Mouse (Mus musculus): ENCODE data around the gene Rgs7bp. TPM values are rescaled to one million over a fixed set of nuclear protein-coding genes. Genes with fewer than 3 reads are reported as not detected.

Gene Rgs7bp
- 12.0 and 12.7 TPM in 2 replicates for polyA plus RNA-seq (2015; fragmentation: Nextera tagmentation; extraction: Ambion mirVana)

DNA sequence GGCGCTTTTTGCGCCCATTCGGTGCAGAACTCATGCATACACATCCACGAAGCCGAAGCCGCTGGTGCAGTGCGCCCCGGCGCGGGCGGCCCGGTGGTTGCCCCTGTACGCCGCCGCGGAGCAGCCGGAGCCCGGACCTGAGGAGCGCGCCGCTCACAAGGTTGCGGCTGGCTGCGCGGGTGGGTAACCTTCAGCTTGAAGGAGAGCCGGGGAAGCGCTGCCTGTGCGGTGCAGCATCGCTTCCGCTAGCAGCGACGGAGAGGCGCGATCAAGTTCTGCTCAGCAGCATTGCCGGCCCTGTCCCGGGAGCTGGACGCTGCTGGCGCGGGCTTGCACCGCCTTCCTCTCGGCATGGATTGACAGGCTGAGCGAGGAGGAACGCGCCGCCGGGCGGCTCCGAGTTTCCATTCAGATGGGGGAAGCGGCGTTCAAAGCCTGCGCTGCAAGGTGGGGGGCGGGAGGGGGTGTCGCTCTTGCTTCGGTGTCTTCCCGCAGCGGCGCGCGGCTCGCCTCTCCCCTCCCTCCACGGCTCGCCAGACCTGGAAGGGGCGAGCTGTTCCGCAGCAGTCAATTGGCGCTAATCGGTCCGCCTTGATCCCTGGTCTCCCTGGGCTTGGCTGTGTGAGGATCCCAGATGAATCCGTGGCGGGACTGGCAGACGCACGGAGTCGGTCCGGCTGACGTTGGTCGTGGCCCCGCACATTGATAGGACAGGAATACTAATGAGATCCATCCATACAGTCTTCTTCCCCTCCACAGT lies at the start of gene Rgs7bp:
Gene Rgs7bp, minus strand, starts transcription at position 750 of the 760 bp plus-strand sequence.
- Histone ChIP-seq H3K27ac (replicated peaks) (peak within 1 kb of the TSS; percentile 92), H3K4me2 (peak within 1 kb of the TSS; percentile 74), H3K36me3 (no peaks in the 10 kb centered on the region), H3K9me3 (replicated peaks) (no peaks in the 10 kb centered on the region), H3K4me3 (replicated peaks) (peak within 1 kb of the TSS; percentile 75), H3K9ac (replicated peaks) (peak within 1 kb of the TSS; percentile 81), H3K27me3 (replicated peaks) (0 out of 2 replicates have a peak, but pooled peaks cover 4% of the 10 kb centered on the region), H3K4me1 (peaks cover 26% of the 10 kb centered on the region)
- under 1% methylated on average over 75 of the region's 75 CpGs for WGBS
- peak; percentile 88 for ATAC-seq (ENCODE audit: low FRiP score)

DNA sequence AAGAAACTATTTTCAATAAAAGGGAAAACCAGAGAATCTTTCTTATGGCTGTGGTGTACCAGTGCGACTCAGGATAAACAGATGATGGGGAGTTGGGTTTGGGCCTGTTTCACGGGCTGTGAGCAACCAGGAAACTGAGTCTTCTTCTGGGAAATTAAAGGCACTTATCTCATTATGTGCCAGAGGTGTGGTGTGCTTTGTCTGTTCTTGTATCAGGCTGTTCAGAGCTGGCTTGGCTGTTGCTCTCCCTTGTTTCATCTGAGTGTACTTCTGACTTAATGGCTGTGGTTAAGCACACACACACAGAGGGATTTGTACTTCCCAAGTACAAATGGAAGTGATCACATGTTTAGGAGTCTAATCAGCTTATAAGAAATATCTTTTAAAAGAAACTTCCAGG lies 49.7 kb upstream of the Rgs7bp start:
- no peak overlapping the region for H3K4me2 ChIP-seq
- H3K36me3 ChIP-seq, result no peaks in the 10 kb centered on the region
- no peaks in the 10 kb centered on the region for H3K9me3 ChIP-seq (replicated peaks)
- H3K4me3 ChIP-seq (replicated peaks), result no peak overlapping the region
- H3K9ac ChIP-seq (replicated peaks), result no peak overlapping the region
- ATAC-seq (ENCODE audit: low FRiP score), result no peak
- 88% methylated on average over 2 of the region's 2 CpGs for whole genome bisulfite sequencing
- H3K27me3 ChIP-seq (replicated peaks), result no peaks in the 10 kb centered on the region
- no peaks in the 10 kb centered on the region for H3K4me1 ChIP-seq
- no peak overlapping the region for H3K27ac ChIP-seq (replicated peaks)

DNA sequence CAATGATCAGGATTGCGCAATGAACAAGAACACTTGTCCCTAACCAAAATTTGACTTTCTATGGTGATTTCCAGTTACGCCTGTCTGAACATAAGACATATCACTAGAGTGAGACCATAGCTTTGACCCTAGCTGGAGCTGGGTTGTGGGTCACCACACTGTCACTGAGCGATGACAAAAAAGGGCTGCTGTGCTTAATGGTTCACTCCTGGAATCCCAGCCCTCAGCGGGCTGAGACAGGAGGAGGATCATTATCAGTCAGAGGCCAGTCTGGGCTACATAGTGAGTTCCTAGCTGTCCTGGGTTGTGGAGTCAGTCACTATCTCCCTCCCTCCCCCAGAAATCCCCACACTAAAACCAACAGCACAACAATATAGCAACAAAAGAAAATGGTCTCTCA lies 46.0 kb upstream of the Rgs7bp start:
- 78% methylated on average over 4 of the region's 4 CpGs for WGBS
- H3K27ac ChIP-seq (replicated peaks), result no peak overlapping the region
- H3K27me3 ChIP-seq (replicated peaks), result no peaks in the 10 kb centered on the region
- no peak overlapping the region for H3K9ac ChIP-seq (replicated peaks)
- no peak overlapping the region for H3K4me2 ChIP-seq
- no peak overlapping the region for H3K4me3 ChIP-seq (replicated peaks)
- no peaks in the 10 kb centered on the region for H3K9me3 ChIP-seq (replicated peaks)
- no peaks in the 10 kb centered on the region for H3K4me1 ChIP-seq
- no peak for ATAC-seq (ENCODE audit: low FRiP score)
- H3K36me3 ChIP-seq, result no peaks in the 10 kb centered on the region

DNA sequence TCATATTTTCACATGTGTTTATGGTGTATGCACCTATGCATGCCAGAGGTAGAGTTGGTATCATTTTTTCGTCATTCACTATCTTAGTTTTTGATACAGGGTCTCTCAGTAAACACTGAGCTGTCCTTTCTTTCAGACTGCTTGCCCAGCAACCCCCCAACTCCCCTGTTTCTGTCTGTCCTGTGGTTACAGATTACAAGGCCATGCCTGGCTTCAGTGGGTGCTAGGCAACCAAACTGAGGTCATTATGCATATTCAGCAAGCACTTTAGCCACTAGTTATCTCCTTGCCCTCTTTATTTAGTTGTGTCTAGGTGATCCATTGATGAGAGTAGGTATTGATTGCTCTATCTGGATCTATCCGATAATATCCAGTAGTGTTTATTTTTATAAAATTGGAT lies 41.6 kb upstream of the Rgs7bp start:
- Histone ChIP-seq H3K4me1 (no peaks in the 10 kb centered on the region), H3K27ac (replicated peaks) (no peak overlapping the region), H3K9ac (replicated peaks) (no peak overlapping the region), H3K4me3 (replicated peaks) (no peak overlapping the region), H3K9me3 (replicated peaks) (no peaks in the 10 kb centered on the region), H3K27me3 (replicated peaks) (no peaks in the 10 kb centered on the region), H3K36me3 (no peaks in the 10 kb centered on the region), H3K4me2 (no peak overlapping the region)
- 88% methylated on average over 2 of the region's 2 CpGs for WGBS
- no peak for ATAC-seq (ENCODE audit: low FRiP score)

DNA sequence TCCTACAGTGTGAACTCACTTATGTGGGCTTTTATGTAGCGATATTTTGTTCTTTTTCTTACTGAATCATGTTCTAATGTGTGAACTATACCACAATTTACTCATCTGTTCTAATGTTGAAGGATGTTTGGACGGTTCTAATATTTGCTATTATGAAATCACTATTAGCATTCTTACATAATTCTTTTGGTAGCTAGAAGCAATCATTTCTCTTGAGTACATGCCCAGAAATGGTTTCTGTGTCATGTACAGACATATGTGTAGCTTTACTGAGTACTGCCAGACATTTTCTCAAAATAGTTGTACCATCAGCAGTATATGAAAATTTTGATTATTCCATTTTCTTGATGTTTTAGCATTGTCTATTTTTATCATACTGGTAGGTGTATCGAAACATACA lies 34.5 kb upstream of the Rgs7bp start:
- no peaks in the 10 kb centered on the region for H3K27me3 ChIP-seq (replicated peaks)
- H3K4me2 ChIP-seq, result no peak overlapping the region
- H3K9me3 ChIP-seq (replicated peaks), result no peaks in the 10 kb centered on the region
- no peak overlapping the region for H3K9ac ChIP-seq (replicated peaks)
- no peak overlapping the region for H3K27ac ChIP-seq (replicated peaks)
- no peaks in the 10 kb centered on the region for H3K36me3 ChIP-seq
- no peak overlapping the region for H3K4me3 ChIP-seq (replicated peaks)
- no peak for ATAC-seq (ENCODE audit: low FRiP score)
- no peaks in the 10 kb centered on the region for H3K4me1 ChIP-seq
- 91% methylated on average over 3 of the region's 3 CpGs for WGBS

DNA sequence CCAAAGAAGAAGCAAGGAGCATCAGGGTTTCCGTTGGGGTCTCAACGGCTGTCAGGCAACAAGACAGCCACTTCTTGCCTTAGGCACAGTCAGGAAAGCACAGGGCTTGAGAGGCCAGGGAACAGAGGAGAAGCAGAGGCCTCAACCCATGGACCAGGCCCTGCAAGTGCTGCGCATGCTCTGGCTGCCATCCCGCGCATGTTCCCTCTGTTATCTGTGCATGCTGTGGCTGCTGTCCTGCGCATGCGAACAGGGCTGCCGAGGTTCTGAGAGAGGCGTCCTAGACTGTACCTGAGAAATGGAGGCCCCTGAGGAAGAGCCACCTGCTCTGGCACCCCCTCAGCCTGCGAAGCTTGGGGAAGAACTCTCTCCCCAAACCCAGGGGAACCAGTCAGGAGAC lies 27.1 kb upstream of the Rgs7bp start, which contains the start of gene 4933425L06Rik:
Gene 4933425L06Rik, plus strand, starts transcription at position 261 of the 400 bp plus-strand sequence.
- no peaks in the 10 kb centered on the region for H3K27me3 ChIP-seq (replicated peaks)
- H3K9ac ChIP-seq (replicated peaks), result no peak within 1 kb of the TSS
- no peak within 1 kb of the TSS for H3K27ac ChIP-seq (replicated peaks)
- H3K4me3 ChIP-seq (replicated peaks), result no peak within 1 kb of the TSS
- no peaks in the 10 kb centered on the region for H3K9me3 ChIP-seq (replicated peaks)
- WGBS, result 95% methylated on average over 10 of the region's 10 CpGs
- H3K4me2 ChIP-seq, result no peak within 1 kb of the TSS
- H3K36me3 ChIP-seq, result no peaks in the 10 kb centered on the region
- ATAC-seq (ENCODE audit: low FRiP score), result no peak
- no peaks in the 10 kb centered on the region for H3K4me1 ChIP-seq

DNA sequence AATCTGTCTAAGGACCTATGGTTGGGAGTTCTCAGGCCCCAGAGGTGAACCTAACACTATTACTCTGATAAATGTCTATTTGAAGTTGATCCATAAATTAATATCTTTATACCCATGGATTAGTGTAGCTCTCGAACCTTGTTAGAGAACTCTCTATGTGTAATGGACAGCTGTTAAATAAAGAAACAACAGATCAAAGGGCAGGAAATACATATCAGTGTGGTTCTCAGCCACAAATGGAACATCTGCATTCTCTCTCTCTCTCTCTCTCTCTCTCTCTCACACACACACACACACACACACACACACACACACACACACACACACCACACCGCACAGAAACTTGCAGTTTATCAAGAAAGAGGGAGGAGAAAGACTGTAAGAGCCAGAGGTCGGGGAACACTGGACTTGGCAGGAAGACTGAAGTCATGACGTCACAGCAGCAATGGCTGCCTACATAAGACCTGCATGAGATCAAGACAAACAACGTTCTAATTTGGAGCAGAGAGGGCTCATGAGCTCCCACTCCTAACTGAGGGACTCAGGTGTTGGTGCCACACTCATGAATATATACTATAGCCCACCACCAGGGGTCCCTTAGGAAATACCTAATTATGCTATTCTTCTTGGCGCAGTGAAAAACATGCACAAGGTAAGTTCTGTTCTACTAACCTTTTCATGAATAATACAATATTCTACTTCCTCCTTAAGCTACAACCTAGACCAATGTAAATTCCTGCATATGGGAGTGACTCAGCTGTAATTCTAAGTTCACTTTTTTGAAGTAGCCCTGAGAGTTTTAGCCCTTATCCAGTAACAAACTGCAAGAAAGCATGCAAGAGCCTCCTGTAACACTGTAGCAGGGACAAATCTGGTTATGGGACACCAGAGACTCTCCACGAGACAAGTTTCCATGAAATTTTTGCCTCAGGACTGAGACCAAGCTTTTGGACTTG lies 12.4 kb upstream of the Rgs7bp start:
- H3K9ac ChIP-seq (replicated peaks), result no peak overlapping the region
- no peak overlapping the region for H3K4me2 ChIP-seq
- H3K36me3 ChIP-seq, result no peaks in the 10 kb centered on the region
- no peaks in the 10 kb centered on the region for H3K27me3 ChIP-seq (replicated peaks)
- no peak overlapping the region for H3K4me3 ChIP-seq (replicated peaks)
- H3K27ac ChIP-seq (replicated peaks), result no peak overlapping the region
- no peak for ATAC-seq (ENCODE audit: low FRiP score)
- no peaks in the 10 kb centered on the region for H3K4me1 ChIP-seq
- 76% methylated on average over 7 of the region's 7 CpGs for WGBS
- no peaks in the 10 kb centered on the region for H3K9me3 ChIP-seq (replicated peaks)

DNA sequence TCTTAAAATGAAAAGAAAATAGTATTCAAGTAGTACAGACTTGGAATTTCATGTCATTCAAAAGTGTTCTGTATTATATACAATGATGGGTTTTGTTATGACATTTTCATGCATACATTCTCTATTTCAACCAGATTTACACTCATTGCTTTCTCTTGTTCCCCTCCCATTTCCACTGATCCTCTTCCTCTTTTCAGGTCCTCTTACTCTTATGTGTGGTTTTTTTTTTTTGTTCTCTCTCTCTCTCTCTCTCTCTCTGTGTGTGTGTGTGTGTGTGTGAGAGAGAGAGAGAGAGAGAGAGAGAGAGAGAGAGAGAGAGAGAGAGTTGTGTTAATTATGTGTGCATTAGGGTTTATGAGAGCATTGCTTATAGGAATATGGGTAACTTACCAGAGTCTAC lies 11.4 kb upstream of the Rgs7bp start:
- H3K4me2 ChIP-seq, result no peak overlapping the region
- H3K9me3 ChIP-seq (replicated peaks), result no peaks in the 10 kb centered on the region
- H3K4me1 ChIP-seq, result no peaks in the 10 kb centered on the region
- H3K4me3 ChIP-seq (replicated peaks), result no peak overlapping the region
- no peaks in the 10 kb centered on the region for H3K36me3 ChIP-seq
- H3K9ac ChIP-seq (replicated peaks), result no peak overlapping the region
- ATAC-seq (ENCODE audit: low FRiP score), result no peak
- no peak overlapping the region for H3K27ac ChIP-seq (replicated peaks)
- H3K27me3 ChIP-seq (replicated peaks), result no peaks in the 10 kb centered on the region

DNA sequence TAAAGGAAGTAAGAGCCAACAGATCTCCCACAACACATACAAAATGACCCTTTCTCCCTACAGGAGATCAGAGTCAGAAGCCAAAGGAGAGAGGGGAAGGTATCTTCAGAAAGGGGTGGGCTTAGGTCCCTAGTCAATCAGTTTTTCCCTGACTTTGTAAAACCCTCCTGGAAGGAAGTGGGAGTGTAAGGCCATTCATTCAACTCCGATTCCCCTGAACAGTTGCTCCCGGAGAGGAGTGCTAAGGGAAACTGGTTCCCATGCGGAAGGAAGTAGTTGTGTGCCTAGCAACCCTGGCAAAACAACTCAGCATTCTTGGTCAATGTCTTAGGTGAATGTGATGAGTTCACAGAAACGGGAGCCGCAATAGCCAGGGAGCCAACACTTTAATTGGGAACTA lies 644 bp upstream of the Rgs7bp start:
- Histone ChIP-seq H3K27me3 (replicated peaks) (0 out of 2 replicates have a peak, but pooled peaks cover 4% of the 10 kb centered on the region), H3K9me3 (replicated peaks) (no peaks in the 10 kb centered on the region), H3K4me2 (peak overlapping the region; percentile 74), H3K27ac (replicated peaks) (peak overlapping the region; percentile 92), H3K4me1 (peaks cover 23% of the 10 kb centered on the region), H3K4me3 (replicated peaks) (peak overlapping the region; percentile 75), H3K36me3 (no peaks in the 10 kb centered on the region), H3K9ac (replicated peaks) (no peak overlapping the region)
- ATAC-seq (ENCODE audit: low FRiP score), result no peak
- WGBS, result 17% methylated on average over 5 of the region's 5 CpGs

DNA sequence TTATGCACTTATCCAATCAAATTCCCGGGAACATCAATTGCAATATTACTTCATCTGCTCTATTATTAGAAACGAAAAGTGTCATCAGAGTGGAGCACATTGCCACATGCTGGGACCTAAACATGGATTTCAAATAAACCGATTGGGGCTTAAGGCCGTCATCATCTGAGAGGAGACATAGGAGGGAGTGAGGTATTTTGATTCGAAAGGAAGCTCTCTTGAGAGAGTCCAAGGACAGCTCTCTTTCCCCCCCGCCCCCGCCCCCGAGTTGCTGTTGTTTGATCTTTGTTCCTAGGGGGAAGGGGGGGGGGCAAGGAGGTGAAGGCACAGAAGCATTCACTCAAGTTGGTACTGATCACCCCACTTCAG lies 195 bp upstream of the Rgs7bp start:
- H3K9ac ChIP-seq (replicated peaks), result peak overlapping the region; percentile 81
- 0% methylated on average over 8 of the region's 8 CpGs for WGBS
- H3K36me3 ChIP-seq, result no peaks in the 10 kb centered on the region
- ATAC-seq (ENCODE audit: low FRiP score), result peak; percentile 14
- H3K27ac ChIP-seq (replicated peaks), result peak overlapping the region; percentile 92
- 0 out of 2 replicates have a peak, but pooled peaks cover 4% of the 10 kb centered on the region for H3K27me3 ChIP-seq (replicated peaks)
- H3K4me3 ChIP-seq (replicated peaks), result peak overlapping the region; percentile 75
- H3K4me1 ChIP-seq, result peaks cover 23% of the 10 kb centered on the region
- H3K9me3 ChIP-seq (replicated peaks), result no peaks in the 10 kb centered on the region
- H3K4me2 ChIP-seq, result peak overlapping the region; percentile 74

DNA sequence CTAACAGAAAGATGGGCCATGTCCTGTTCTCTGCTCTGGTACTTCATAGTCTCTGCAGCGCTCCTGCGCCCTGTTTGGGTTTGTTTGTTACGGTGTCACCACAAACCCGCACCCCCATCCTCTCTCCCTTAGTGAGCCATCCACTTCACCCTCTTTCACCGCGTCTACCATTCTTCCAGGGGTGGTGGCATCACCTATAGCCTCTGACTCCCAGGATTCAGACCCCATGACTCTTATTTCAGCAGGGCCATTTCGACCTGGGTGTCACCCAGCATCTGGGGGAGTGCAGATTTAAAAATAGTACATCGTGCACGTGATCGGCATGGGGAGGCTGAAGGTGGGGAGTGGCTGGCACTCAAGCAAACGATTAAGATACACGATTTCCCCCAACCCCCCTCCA lies 1.1 kb downstream of the Rgs7bp start:
- Histone ChIP-seq H3K27ac (replicated peaks) (peak overlapping the region; percentile 92), H3K36me3 (no peaks in the 10 kb centered on the region), H3K4me2 (peak overlapping the region; percentile 74), H3K9ac (replicated peaks) (peak overlapping the region; percentile 81), H3K4me1 (peaks cover 26% of the 10 kb centered on the region), H3K9me3 (replicated peaks) (no peaks in the 10 kb centered on the region), H3K27me3 (replicated peaks) (0 out of 2 replicates have a peak, but pooled peaks cover 4% of the 10 kb centered on the region), H3K4me3 (replicated peaks) (peak overlapping the region; percentile 75)
- ATAC-seq (ENCODE audit: low FRiP score), result peak; percentile 25
- WGBS, result 2% methylated on average over 12 of the region's 12 CpGs
